Mouse (Mus musculus) embryo, embryonic 9.5 days (tissue): ENCODE measurements around the gene Llph.

Experiments used
- DNase-seq: peaks from one replicate; pipeline ENCODE4 v3.0.0-alpha.2; 2017; ENCODE audit errors: extremely low spot score

Llph gene

GRCm38 (mm10) chr10:120219578-120220359 lies 7.1 kb upstream of the Llph start:
- no peak for DNase-seq

GRCm38 (mm10) chr10:120220776-120221175 lies 6.1 kb upstream of the Llph start:
- DNase-seq: no peak

DNA sequence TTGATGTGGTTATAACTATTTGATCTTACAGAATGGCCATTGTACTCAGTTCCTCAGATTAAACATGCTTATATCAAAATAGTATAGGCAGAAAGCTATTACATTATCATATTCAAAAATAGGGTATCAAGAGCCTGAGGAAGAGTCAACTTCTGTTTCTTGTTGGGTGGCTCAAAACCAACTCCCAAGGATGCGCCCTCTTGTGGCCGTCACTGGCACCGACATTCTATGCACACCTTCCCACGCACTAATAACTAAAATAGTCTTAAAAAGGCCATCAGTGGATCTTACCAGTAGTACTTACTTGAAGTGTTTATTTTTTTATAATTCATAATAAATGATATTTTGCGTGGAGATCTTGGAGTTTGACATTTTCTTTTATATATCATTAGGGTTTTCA lies 4.8 kb downstream of the Llph start:
- peak; percentile 59 for DNase-seq

- DNase-seq: peak; percentile 63
These were observed 6.9 kb downstream of the Llph start for GRCm38 (mm10) chr10:120233655-120234367.

DNA sequence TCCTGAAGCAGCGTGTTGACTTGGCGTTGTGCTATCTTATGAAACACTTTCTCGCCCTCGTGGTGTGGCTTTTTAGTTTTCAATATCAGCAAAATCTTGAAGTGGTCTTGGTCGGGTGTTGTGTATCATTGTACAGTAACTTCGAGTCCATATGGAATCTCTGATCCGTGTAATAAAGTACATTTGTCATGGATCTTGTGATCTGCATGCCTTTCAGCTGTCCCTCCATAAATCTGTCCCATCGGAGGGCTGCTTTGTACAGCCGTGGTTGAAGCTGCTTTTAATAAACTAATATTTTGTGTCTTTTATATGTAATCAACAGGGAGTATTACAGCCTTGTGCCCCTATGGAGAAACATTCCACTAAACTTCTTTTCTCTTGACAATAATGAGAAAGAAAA lies 10.0 kb downstream of the Llph start:
- no peak for DNase-seq

- no peak for DNase-seq
These were observed 11.4 kb downstream of the Llph start for GRCm38 (mm10) chr10:120238241-120238640.

GRCm38 (mm10) chr10:120239476-120239875 lies 12.6 kb downstream of the Llph start:
- DNase-seq: no peak

DNA sequence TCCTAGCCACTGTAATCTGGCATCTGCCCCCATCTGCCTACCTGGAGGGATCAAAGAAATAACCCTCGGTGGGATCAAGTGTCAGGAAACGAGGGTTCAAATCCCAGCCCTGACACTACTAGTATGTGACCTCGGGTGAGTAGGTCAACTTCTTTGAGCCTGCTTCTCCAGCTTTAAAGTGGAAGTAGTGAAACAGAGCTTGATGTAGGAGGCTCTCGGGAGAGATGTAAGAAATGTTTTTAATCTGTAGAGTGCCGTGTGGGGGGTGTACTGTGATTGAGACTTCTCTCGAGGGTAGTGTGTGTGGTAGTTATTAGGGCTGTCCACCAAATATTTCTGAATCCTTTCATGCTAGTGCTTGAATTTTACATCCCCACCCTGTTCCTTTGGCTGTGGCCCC lies 15.6 kb downstream of the Llph start:
- DNase-seq: no peak

DNA sequence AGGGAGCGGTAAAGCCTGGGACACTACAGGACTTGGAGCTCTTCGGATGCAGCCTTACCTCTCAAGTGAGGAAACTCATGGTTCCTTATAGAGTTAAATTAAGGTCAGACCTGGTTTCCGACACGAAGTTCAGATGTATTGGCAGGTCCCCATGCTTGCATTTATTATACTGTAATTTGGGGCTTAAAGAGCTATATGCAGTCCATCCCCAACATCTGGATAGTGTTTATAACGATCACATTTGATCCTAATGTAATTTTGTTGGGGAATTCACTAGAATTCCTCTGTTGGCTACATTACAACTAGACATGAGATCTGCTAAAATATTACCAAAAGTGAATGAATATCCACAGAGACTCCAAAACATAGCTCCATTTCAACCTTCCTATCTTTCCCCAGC lies 18.8 kb downstream of the Llph start:
- no peak for DNase-seq

- peak; percentile 79 for DNase-seq
These were observed 20.3 kb downstream of the Llph start for GRCm38 (mm10) chr10:120246994-120247750.

- no peak for DNase-seq
These were observed 24.2 kb downstream of the Llph start for GRCm38 (mm10) chr10:120250911-120251683.

GRCm38 (mm10) chr10:120251791-120252190 lies 24.9 kb downstream of the Llph start:
- no peak for DNase-seq

- DNase-seq: no peak
These were observed 25.9 kb downstream of the Llph start for GRCm38 (mm10) chr10:120252800-120253199.

- DNase-seq: peak; percentile 59
These were observed 30.4 kb downstream of the Llph start for GRCm38 (mm10) chr10:120257231-120257630.

DNA sequence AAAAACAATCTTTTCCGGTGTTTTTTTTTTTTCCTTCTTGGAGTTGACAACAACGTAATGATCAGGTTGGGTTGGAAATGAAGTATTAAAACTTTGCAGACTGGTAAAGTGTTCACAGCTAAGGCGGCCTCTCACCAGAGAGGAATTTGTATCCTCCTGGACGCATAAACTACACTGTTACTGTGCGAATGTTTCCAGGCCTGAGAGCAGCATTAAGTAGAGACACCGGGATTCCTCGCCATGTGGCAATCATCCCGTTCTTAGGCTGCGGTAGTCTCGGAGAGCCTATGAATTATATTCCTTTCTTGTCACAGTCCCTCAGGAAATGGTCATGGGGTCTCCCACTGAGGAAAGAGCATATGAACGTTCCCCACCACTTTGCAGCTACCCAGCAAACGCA lies 40.9 kb downstream of the Llph start:
- no peak for DNase-seq

- no peak for DNase-seq
These were observed 43.1 kb downstream of the Llph start for GRCm38 (mm10) chr10:120269946-120270345.

DNA sequence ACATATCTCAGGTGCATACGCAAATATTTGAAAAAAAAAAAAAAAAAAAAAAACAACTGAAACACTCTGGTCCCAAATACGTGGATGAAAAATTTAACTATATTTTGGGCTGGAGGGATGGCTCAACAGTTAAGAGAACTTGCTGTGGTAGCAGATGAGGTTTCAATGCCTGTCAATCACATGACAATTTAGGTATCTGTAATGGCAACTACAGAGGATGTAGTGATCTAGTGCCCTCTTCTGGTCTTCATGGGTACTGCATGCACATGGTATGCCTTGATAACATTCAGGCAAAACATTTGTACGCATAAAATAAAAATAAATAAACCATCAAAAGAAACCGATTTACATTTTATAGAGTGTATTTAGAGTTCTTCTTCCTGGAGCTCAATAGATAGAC lies 43.9 kb downstream of the Llph start:
- no peak for DNase-seq

GRCm38 (mm10) chr10:120271318-120271717 lies 44.4 kb downstream of the Llph start:
- no peak for DNase-seq

DNA sequence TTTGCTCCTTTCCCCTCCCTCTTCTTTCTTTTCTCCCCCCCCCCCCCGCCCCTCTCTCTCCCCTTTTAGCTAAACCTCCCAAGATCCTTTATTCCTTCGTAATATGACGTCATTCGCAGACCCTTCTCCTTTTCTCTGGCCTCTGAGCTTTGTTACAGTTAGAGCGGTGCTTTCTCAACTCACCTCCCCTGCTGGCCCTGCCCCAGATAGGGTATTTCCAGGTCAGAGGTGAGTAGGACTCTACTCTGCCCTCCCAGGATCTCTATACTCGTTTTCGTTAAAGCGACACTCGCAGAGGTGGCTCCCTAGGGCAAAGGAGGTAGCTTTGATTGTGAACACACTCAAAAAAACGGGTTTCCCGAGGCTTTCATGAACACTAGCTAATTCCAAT lies 45.0 kb downstream of the Llph start:
- no peak for DNase-seq

DNA sequence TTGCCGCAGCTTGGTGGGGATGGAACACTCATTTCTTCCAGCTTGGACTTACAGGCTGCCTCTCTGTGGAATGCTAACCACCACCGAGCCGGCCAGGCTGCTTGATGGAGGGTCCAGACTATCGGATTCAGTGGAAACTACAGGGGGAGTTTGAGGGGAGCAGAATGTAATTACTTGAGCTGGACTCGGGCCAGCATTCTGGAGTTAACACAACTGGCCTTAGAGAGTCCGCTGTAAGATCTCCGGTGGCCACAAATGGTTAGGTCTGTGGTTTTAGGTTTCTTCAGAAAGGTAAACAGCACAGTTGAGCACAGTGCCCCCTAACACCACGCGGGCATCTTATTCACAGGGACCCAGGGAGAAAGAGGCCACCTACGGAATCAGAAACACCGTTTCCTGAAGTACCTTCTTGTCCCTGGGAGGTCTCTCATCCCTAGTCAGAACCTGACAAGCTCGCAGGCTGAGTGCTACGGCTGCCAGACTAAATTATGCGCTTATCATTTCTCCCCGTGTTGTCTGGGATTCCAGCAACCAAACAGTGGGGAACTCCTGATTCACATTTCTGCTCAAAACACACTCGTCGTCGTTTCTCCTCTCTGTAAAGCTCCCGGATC lies 45.5 kb downstream of the Llph start:
- DNase-seq: peak; percentile 62

DNA sequence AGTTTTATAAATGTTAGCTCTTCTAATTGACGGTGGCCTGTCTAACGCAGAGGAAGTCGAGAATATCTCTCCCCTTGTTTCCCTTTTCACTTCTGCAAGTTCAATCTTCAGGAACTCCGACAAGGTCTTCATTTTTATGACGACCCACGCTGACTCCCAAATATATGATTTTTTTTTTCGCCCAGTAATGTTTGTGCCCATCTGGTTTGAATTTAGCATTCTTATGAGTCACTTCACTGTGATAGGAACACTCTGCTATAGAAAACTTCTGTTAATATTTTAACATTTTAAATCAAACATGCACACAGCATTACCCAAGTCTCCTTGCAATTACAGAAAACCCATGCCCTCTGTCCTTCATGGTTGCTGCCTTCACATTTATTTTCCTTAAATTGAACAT lies 46.5 kb downstream of the Llph start:
- DNase-seq: no peak
